Mouse (Mus musculus) heart, postnatal 0 days (tissue): ENCODE data around the gene Pkd1l1. TPM values are rescaled to one million over a fixed set of nuclear protein-coding genes. Genes with fewer than 3 reads are reported as not detected.

Experiments
- ATAC-seq: fragments of 200-750 bp; cut with Nextera tagmentation; 2 replicates; pipeline ENCODE4 v1.8.0; 2017; ENCODE audit warnings: low read depth, moderate number of reproducible peaks, moderate library complexity; ENCODE audit not compliant: insufficient read depth
- DNase-seq: peaks from one replicate; pipeline ENCODE4 v3.0.0-alpha.2; 2016; ENCODE audit warnings: low spot score
- H3K27ac ChIP-seq: fragments of 300-500 bp; sonication (generic); 2 replicates; pipeline ENCODE4 v1.5.1; 2014; ENCODE audit warnings: low read depth, mild to moderate bottlenecking
- H3K27me3 ChIP-seq: fragments of 300-500 bp; sonication (generic); 2 replicates; pipeline ENCODE4 v1.6.1; 2014; ENCODE audit warnings: low read length, mixed read lengths; ENCODE audit not compliant: control insufficient read depth, insufficient read depth
- H3K36me3 ChIP-seq: fragments of 300-500 bp; sonication (generic); replicated peaks from 2 replicates; pipeline ENCODE4 v1.6.1; 2014; ENCODE audit warnings: low read length, mixed read lengths; ENCODE audit not compliant: control insufficient read depth, insufficient read depth
- H3K4me1 ChIP-seq: fragments of 300-500 bp; sonication (generic); 2 replicates; pipeline ENCODE4 v1.6.1; 2014; ENCODE audit warnings: antibody characterized with exemption; ENCODE audit not compliant: control insufficient read depth, insufficient read depth
- H3K4me2 ChIP-seq: fragments of 300-500 bp; sonication (generic); 2 replicates; pipeline ENCODE4 v1.6.1; 2014; ENCODE audit warnings: low read depth, mild to moderate bottlenecking, low read length, moderate library complexity
- H3K4me3 ChIP-seq: fragments of 300-500 bp; sonication (generic); 2 replicates; pipeline ENCODE4 v1.5.1; 2014; ENCODE audit warnings: low read depth, low read length
- H3K9ac ChIP-seq: fragments of 300-500 bp; sonication (generic); replicated peaks from 2 replicates; pipeline ENCODE4 v1.6.1; 2014; ENCODE audit warnings: low read depth, low read length, mixed read lengths
- H3K9me3 ChIP-seq: fragments of 300-500 bp; sonication (generic); replicated peaks from 2 replicates; pipeline ENCODE4 v1.6.1; 2016; ENCODE audit warnings: low read length; ENCODE audit not compliant: control insufficient read depth
- CTCF ChIP-seq: IDR thresholded peaks from 2 replicates; pipeline ENCODE4 v1.5.1; 2016; ENCODE audit warnings: antibody characterized with exemption, control low read depth, low read depth
- EP300 ChIP-seq: IDR thresholded peaks from 2 replicates; pipeline ENCODE4 v1.6.1; 2016; ENCODE audit warnings: antibody characterized with exemption, low read depth
- WGBS: fragments of 180-500 bp; shearing (Covaris S2); extraction: QIAGEN DNeasy Blood & Tissue Kit; methylation state at CpG from one replicate; pipeline ENCODE4 v1.1.7; 2014; 5-methylcytosine and 5-hydroxymethylcytosine counted together
- polyA plus RNA-seq: library from polyadenylated mRNA; unstranded; fragments of >200 nt; fragmentation: Nextera tagmentation; extraction: Ambion mirVana; gene quantifications from 2 replicates; pipeline ENCODE4 v1.2.1, GENCODE M21; 2015
- total RNA-seq: library from RNA; depleted of rRNA; stranded (reverse); fragments of >200 nt; gene quantifications from 2 replicates; pipeline ENCODE4 v1.2.3, GENCODE M21; 2014; ENCODE audit warnings: low replicate concordance

Pkd1l1 gene
- total and polyA plus RNA-seq, 2 experiments from 2014 or later = 0.01 TPM; not detected in 1

DNA sequence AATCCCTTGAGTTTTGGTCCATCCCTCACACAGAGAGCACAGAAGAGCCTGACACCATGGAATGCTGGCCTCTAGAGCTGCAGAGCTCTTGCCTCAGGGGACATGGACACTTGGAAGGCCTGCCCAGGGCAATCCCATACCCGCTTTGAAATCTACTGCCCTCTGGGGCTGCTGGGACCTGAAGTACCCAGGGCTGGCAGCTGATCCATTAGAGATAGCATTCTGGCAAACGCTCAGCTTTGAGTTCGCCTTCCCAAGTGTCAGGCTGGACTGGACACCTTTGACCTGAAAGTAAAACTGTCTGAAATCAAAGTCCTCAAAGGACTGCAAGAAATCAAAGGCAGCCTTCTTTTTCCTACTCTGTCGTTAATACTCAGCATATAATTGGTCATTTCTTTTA is 15.0 kb downstream of the Pkd1l1 start:
- Histone ChIP-seq H3K9ac (no peak overlapping the region), H3K27me3 (no peaks in the 10 kb centered on the region), H3K4me2 (no peak overlapping the region), H3K9me3 (no peaks in the 10 kb centered on the region), H3K4me1 (no peaks in the 10 kb centered on the region), H3K27ac (no peak overlapping the region), H3K36me3 (no peaks in the 10 kb centered on the region), H3K4me3 (no peak overlapping the region)
- TF ChIP-seq CTCF (no peak), EP300 (no peak)
- DNase-seq = no peak
- 51% methylated on average over 4 of the region's 4 CpGs for WGBS
- no peak for ATAC-seq

DNA sequence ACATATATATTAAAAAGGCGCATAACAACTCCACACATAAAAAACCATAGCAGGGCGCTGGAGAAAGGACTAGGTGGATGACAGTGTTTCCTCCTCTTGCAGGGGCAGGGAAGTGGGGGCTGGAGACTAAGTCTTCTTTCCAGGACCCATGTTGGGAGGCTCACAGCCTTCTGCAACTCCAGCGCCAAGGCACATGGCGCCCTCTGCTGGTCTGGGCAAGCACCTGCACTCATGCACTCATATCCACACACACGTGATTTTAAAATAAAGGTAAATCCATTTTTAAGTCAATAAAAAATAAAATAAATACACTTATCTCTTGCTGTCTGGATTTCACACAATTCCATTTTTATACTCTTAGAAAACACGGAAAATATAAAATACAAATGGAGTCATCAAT is 16.0 kb downstream of the Pkd1l1 start:
- TF ChIP-seq EP300 (no peak), CTCF (peak; percentile 36)
- Histone ChIP-seq H3K4me1 (no peaks in the 10 kb centered on the region), H3K9me3 (no peaks in the 10 kb centered on the region), H3K27me3 (no peaks in the 10 kb centered on the region), H3K9ac (no peak overlapping the region), H3K4me2 (no peak overlapping the region), H3K4me3 (no peak overlapping the region), H3K27ac (no peak overlapping the region), H3K36me3 (no peaks in the 10 kb centered on the region)
- WGBS = 70% methylated on average over 6 of the region's 6 CpGs
- DNase-seq (no peak), ATAC-seq (no peak)

DNA sequence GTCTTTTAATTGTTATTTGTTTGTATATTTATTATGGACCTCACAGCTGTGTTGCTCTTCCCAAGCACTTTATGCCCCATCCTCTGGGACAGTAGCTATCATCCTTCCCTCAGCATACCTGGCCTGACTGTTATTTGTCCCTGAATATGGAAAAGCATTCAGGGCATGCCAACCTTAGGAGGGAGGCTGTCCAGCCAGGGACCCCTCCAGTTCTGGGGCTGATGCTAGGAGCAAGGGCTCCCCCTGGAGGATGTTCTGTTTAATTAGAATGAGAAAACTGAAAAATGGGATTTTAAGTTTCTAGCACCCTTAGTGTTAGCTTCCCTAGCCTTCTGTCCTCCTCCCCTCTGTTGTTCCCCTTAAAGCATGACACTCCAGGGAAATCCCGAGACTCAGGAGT is 17.4 kb downstream of the Pkd1l1 start:
- no peak overlapping the region for H3K4me3 ChIP-seq
- no peaks in the 10 kb centered on the region for H3K9me3 ChIP-seq
- no peak overlapping the region for H3K27ac ChIP-seq
- DNase-seq = peak; percentile 20
- H3K9ac ChIP-seq = no peak overlapping the region
- H3K4me2 ChIP-seq = no peak overlapping the region
- 0% methylated on average over 1 of the region's 1 CpGs for WGBS
- TF ChIP-seq CTCF = peak; percentile 48
- TF ChIP-seq EP300 = no peak
- no peaks in the 10 kb centered on the region for H3K27me3 ChIP-seq
- H3K36me3 ChIP-seq = no peaks in the 10 kb centered on the region
- no peaks in the 10 kb centered on the region for H3K4me1 ChIP-seq
- ATAC-seq = no peak

DNA sequence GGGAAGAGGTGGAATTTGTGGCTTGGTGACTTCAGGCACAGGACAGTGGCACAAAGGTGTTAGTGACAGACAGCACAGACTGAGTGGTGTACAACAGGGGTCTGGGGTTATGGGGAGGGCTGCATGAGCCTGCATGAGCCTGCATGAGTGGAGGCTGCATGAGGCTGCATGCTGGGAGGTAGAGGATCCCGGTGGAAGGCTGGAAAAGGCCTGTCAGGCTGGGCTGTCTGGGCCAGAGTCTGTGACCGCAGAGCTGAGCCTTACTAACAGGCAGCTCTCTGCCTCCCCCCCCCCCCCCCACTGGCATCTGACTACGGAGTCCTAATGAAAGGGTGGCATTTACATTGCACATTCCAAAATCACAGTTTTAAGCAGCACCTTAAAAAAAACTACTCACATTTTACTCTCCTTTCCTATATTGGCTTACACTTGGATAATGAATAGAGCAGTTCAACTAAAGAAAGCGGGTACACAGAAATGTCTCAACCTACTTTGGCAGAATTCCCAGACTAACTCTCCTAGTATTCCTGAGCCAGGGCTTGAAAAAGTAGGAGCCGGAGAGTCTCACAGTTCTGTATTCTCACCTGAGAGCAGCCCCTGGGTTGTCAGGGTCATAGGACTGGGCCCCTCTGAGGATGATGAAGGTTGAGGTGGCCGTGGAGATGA is 23.2 kb downstream of the Pkd1l1 start:
- no peak for ATAC-seq
- Histone ChIP-seq H3K4me3 (no peak overlapping the region), H3K9me3 (no peaks in the 10 kb centered on the region), H3K4me2 (no peak overlapping the region), H3K27ac (no peak overlapping the region), H3K9ac (no peak overlapping the region), H3K36me3 (no peaks in the 10 kb centered on the region), H3K27me3 (no peaks in the 10 kb centered on the region), H3K4me1 (no peaks in the 10 kb centered on the region)
- DNase-seq = peak; percentile 40
- WGBS = 45% methylated on average over 6 of the region's 6 CpGs
- TF ChIP-seq EP300 (no peak), CTCF (no peak)

DNA sequence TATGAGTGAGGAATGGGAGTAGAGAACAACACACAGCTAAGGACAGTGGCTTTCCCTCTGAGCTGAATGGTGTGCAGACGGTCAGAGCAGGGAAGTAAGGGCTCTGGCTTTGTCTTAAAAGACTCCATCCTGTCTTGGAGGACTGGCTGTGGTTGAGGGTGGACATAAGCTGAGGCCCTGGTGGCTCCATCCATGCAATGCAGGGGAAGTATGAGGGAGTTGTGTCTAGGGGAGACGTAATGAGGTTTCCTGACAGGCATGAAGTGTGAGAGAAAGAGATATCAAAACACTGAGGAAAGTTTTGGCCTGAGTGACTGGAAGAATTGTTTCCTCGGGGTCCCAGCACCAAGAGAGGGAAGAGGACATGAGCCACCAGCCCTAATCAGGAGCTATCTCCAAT is 24.2 kb downstream of the Pkd1l1 start:
- H3K4me3 ChIP-seq = no peak overlapping the region
- ATAC-seq = no peak
- H3K27ac ChIP-seq = no peak overlapping the region
- DNase-seq = no peak
- H3K27me3 ChIP-seq = no peaks in the 10 kb centered on the region
- no peak for TF ChIP-seq CTCF
- no peak for TF ChIP-seq EP300
- no peak overlapping the region for H3K9ac ChIP-seq
- no peaks in the 10 kb centered on the region for H3K36me3 ChIP-seq
- WGBS = 54% methylated on average over 3 of the region's 3 CpGs
- H3K4me2 ChIP-seq = no peak overlapping the region
- H3K9me3 ChIP-seq = no peaks in the 10 kb centered on the region
- H3K4me1 ChIP-seq = no peaks in the 10 kb centered on the region

DNA sequence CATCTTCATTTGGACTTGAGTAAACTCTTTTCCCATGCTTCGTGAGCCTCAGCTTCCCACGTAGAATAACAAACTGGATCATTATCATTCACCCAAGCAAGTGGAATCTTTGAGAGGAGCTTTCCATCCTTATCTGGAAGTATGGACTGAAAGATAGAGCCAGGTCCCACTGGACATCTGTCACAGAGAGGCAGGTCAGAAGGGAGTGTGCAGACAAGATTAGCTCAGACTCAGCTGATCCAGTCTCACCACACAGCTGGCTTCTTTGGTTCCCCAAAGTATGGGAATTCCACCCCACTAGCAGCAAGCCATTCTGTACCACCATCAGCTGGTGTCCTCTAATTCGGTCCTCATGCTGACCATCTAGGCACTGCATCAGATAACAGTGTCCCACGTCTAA is 29.0 kb downstream of the Pkd1l1 start:
- TF ChIP-seq CTCF (no peak), EP300 (no peak)
- no peak overlapping the region for H3K27ac ChIP-seq
- DNase-seq (no peak), ATAC-seq (no peak)
- H3K4me3 ChIP-seq = no peak overlapping the region
- 0 out of 2 replicates have a peak, but pooled peaks cover 3% of the 10 kb centered on the region for H3K4me1 ChIP-seq
- no peaks in the 10 kb centered on the region for H3K9me3 ChIP-seq
- no peak overlapping the region for H3K4me2 ChIP-seq
- H3K36me3 ChIP-seq = no peaks in the 10 kb centered on the region
- WGBS = 44% methylated on average over 4 of the region's 4 CpGs
- H3K27me3 ChIP-seq = no peaks in the 10 kb centered on the region
- no peak overlapping the region for H3K9ac ChIP-seq
